Mouse (Mus musculus) gastrocnemius, postnatal 4 days (tissue): ENCODE data around the gene Pou3f1. TPM values are rescaled to one million over a fixed set of nuclear protein-coding genes. Genes with fewer than 3 reads are reported as not detected.
"Not testable (repeated sequence)": the region's sequence is repeated elsewhere in the genome, so short reads cannot be mapped to it uniquely, and the experiment has no call there.

Experiments used
- DNase-seq, 2 experiments: peaks; one replicate each; pipeline ENCODE4 v3.0.0; 2021 to 2022; ENCODE audit warnings: low spot score in 2 of 2, mixed read lengths in 2 of 2
- total RNA-seq, 2 experiments: library from RNA; stranded (reverse); gene quantifications; 2 replicates each; pipeline ENCODE4 v1.2.3; 2021

Pou3f1 gene
- total RNA-seq, 2 experiments from 2014 or later: 4.2 to 4.4 TPM

GRCm38 (mm10) chr4:124685897-124686402 is 29.3 kb downstream of the Pou3f1 start:
- no peak for DNase-seq

DNA sequence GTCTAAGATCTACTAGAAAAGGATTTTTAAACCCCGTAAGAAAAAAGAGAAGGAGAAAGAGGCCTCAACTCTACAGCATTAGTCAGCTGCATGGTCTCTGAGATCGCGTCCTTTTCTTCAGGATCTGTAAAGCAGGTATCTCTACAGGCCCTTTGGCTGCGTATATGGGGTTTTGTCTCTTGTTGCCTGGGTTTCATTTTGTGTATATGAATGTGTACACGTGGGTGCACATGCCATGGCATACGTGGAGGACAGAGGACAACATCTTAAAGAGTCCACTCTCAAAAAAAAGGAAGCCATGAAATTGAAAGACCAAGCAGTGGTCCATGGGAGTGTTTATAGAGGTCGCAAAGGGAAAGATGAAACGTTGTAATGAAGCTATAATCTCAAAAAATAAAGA is 34.8 kb downstream of the Pou3f1 start:
- no peak for DNase-seq

GRCm38 (mm10) chr4:124692416-124692861 is 35.8 kb downstream of the Pou3f1 start:
- DNase-seq: no peak

DNA sequence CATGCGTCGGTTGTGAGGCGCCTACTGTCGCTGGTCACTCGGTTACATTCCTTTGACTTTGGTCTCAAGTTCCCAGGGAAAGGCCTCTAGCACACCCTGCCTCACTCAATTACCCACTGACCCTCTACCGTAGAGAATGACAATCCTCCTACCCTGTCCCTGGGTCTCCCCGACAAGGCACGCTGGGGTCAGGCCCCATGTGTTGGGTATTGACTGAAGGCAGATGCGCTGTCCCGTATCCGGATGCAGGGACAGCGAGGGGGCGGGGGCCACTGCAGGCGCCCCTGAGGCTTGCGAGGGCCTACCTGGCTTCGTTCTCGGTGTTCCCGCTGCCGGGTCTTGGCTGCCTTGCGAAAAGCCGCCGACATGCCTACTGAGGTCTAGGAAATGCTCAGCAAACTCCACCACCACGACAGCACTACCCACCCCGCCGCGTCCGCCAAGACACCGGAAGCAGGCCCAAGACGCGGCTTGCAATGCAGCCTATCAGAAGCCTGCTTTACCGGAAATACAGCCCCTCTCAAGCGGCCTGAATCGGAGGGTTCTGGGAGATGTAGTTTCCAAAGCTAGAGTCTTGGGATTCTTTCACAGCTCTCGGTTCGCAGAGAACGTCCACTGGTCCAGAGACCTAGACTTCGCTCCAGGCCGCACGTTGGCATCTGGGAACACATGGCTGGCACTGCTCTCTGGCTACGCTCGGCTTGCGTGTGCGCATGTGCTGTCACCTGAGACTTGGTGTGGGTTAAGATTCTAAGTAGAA is 36.7 kb downstream of the Pou3f1 start, which contains the start of gene Utp11:
Gene Utp11, minus strand, starts transcription at position 466 of the 760 bp plus-strand sequence.
- DNase-seq: peak; percentile 68 to 87

DNA sequence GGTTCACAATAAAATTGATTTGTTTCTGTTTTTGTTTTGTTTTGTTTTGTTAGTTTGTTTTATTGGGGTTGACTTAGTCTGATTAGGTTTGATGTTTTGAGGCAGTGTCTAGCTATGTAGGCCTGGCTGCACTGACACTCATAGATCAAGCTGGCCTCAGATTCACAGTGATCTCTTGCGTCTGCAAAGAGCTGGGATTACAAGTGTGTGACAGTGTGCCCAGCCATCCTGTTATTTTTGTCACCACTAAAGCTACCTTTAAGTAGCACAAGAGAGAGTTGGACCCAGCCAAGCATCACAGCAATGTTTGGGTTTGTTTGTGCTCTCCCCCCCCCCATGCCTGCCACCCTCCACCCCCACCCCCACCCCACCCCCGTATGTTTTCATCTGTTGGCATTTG is 38.0 kb downstream of the Pou3f1 start:
- no peak for DNase-seq

- no peak for DNase-seq
These were observed 39.3 kb downstream of the Pou3f1 start for GRCm38 (mm10) chr4:124695786-124696516.

- DNase-seq: no peak
These were observed 43.2 kb downstream of the Pou3f1 start for GRCm38 (mm10) chr4:124699791-124700190.

- DNase-seq: peak; percentile 64 to 82
These were observed 43.8 kb downstream of the Pou3f1 start, which contains the start of gene Fhl3 for GRCm38 (mm10) chr4:124700248-124700971. Gene Fhl3, plus strand, starts transcription at chr4:124700701.

DNA sequence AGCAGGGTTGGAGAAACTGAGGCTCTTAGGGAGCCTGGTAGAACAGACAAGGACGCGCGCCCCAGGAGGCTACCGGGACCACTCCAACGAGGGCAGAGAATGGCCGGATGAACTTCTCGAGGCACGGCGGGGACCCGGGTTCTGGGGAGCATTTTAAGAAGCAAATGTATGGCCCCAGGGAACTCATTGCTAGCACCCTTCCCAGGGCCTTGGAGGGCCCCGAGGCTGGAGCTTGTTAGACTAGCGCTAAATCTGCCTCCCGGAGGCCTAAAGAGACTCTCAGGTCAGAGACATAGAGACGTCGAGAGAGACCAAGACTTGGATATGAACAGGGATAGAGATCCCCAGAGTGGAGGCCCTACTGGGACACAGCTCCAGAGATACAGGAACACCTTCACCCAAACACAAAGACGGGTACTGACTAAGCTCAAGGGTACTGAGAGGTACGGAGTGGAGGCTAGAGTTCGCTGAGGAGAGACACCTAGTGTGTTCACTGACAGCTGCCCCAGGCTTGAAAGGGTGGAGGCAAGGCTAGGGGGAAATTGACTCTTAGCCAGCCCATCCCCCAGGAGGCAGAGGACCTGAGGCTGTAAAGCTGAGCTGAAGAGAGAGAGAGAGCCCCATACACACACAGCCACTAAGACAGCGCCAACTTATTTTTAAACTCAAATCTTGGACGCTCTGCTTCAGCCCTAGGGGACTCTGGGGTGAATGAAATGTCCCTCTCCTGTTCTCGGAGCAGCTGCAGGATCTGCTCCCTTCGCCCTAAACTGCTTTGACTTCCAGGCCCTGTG is 44.6 kb downstream of the Pou3f1 start:
- peak in 1 of 2 experiments; percentile 67 for DNase-seq

DNA sequence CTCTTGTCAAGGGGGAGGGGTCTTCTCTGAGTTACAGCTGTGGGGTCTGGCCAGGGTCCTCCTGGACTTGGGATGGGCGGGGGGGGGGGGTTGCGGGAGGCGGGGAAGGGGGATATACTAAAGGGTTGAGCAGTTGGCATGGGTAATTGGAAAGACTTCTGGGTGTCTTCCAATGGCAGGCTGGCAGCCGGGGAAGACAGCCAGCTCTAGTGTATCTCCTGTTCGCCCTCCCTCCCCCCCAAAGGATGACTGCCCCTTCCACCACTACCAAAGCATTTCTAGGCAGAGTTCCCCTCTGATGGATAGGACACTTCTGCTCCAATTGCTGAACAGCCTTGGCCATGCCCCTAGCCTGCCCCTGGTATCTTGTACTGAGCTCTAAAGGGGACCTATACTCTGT is 45.3 kb downstream of the Pou3f1 start:
- peak in 1 of 2 experiments; percentile 26 for DNase-seq

DNA sequence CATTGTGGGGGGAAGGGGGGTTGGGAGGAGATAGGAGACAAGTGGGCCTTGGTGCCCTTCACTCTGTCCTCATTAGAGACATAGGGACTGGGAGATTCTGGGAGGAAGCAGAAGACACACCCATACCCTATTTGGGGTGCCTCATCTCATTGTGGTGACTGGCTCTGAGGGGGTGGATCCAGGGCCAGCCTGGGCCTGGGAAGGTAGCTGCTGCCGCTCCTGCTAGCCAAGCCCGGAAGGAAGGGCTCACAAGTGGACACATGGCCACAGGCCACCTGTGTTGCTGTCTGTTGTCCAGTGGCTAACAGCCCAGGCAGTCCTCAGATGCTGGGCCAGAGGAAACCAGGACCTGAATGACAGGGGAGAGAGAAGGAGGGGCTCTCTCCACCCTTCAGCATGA is 46.8 kb downstream of the Pou3f1 start:
- peak in 1 of 2 experiments; percentile 29 for DNase-seq

DNA sequence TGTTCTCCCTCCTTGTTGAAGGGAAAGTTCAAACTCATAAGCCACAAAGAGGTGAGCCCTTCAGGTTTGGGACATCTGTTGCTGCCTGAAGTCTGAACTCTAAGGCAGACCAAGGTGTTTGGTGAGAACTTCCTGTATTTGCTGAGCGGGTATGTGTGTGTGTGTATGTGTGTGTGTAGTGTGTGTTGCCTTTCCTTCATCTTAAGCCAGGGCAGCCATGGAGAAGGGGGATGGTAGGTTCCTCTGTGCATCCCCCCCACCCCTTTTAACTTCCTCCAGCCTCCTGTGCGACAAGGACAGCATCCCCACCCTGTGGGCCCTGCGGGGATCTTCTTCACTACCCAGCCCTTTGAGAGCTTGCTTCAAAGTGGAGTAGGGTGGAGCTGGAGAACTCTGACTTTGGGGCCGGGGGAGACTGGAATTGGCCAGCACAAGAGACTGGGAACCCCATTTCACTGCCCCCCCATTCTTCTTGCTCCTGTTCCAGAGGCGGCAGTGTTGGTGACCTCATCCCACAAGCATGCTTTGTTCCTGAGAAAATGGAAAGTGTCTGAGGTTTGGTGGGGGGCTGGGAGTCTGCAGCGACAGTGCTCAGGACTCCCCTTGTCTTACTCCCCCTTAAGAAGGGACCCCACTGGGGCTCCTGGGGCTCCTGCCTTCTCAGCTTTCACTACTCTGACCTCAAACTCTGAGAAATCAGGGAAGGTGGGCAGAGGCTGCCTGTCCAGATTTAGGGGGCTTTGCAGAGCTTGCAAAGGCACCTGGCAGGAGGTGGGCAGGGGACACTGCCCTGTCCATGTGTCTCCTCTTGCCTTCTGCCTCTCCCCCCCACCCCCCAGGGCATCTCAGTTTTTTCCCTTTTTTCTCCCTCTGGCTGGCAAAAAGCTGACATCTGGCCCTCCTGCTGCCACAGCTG is 47.5 kb downstream of the Pou3f1 start:
- DNase-seq: peak in 1 of 2 experiments; percentile 27

DNA sequence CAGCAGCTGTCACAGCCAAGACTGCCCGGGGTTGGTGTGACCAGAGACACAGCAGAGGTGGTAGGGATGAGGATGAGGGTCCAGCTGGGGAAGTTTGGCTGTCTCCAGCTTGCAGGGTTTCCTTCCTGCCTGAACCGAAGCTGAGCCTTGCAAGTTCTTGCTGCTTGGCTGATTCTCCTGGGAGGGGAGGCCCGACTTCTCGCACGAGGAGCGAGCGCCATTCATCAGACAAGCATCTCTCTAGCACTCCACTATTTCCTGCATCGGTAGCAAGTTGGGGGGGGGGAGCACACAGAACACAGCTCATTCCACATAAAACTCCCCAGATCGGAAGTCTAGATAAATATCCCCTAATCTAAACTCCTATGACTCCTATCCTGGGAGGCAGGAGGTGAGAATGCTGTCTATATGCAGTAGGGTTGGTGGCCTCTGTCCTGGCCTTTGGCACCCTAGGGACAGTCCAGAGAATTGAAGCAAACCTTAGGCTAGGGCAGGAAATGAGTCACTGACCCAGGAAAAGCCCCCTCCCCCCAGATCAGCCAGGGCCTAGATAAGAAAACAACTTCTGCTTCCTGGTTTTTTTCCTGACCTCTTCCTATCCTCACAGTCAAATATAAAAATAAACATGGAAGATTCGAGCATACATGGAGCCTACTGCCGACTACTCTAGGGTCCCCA is 48.3 kb downstream of the Pou3f1 start:
- peak in 1 of 2 experiments; percentile 61 for DNase-seq

GRCm38 (mm10) chr4:124705661-124706269 is 49.2 kb downstream of the Pou3f1 start:
- DNase-seq: no peak

DNA sequence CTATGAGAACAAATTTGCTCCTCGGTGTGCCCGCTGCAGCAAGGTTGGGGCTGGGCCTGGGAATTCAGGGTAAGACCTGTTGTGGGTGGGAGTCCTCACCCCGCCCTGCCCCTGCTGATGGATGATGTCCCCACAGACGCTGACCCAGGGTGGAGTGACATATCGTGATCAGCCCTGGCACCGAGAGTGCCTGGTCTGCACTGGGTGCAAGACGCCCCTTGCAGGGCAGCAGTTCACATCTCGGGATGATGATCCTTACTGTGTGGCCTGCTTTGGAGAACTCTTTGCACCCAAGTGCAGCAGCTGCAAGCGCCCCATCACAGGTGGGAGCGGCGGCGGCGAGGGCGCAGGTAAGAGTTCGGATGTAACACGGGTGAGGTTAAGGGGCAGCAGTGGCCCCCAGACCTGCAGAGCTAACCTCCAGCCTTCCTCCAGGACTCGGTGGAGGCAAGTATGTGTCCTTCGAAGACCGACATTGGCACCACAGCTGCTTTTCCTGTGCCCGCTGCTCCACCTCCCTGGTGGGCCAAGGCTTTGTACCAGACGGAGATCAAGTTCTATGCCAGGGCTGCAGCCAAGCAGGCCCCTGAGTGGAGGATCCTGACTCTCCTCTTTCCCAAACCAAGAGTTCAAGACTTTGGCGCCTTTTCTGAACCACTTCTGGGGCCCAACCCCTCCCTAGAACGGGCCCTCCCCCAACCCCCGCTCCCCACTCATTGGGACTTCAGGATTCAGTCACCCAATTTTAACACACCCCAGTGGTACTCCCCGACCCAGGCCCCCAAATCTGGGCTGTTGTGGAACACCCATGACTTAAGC is 51.0 kb downstream of the Pou3f1 start:
- not testable (repeated sequence) for DNase-seq

- not testable (repeated sequence) for DNase-seq
These were observed 51.6 kb downstream of the Pou3f1 start for GRCm38 (mm10) chr4:124708200-124708517.
